Mouse (Mus musculus) macrophage (primary cell): Measurements from ENCODE around the gene 4930430F08Rik. TPM values are rescaled to one million over a fixed set of nuclear protein-coding genes. Genes with fewer than 3 reads are reported as not detected.
"Not testable (repeated sequence)": the region's sequence is repeated elsewhere in the genome, so short reads cannot be mapped to it uniquely, and the experiment has no call there.

Experiments used
- H3K27ac ChIP-seq: fragments of 350-480 bp; formaldehyde crosslinking; 2 replicates; pipeline ENCODE4 v1.9.0; 2021
- H3K36me3 ChIP-seq: fragments of 350-480 bp; formaldehyde crosslinking; 2 replicates; pipeline ENCODE4 v1.9.0; 2021; ENCODE audit errors: inconsistent target
- H3K4me3 ChIP-seq: fragments of 350-480 bp; formaldehyde crosslinking; 2 replicates; pipeline ENCODE4 v1.9.0; 2021; ENCODE audit errors: inconsistent target
- H3K79me2 ChIP-seq: fragments of 350-480 bp; formaldehyde crosslinking; 2 replicates; pipeline ENCODE4 v1.9.0; 2021; ENCODE audit errors: inconsistent target
- WGBS: methylation state at CpG from one replicate; pipeline ENCODE4 v1.1.7; 2026; ENCODE audit warnings: inconsistent platforms; ENCODE audit not compliant: missing documents; 5-methylcytosine and 5-hydroxymethylcytosine counted together
- polyA plus RNA-seq: library from polyadenylated mRNA; stranded (reverse); fragments of 250-400 nt; gene quantifications from 3 replicates; pipeline ENCODE4 v1.2.4, GENCODE M21; 2018; ENCODE audit warnings: inconsistent platforms

Gene 4930430F08Rik
- polyA plus RNA-seq, 1 experiment from 2014 or later = 5.8 TPM

GRCm38 (mm10) chr10:100571707-100572106, 18.5 kb downstream of the 4930430F08Rik start:
- Histone ChIP-seq H3K79me2 (no peaks in the 10 kb centered on the region), H3K27ac (no peak overlapping the region), H3K36me3 (peaks cover 5% of the 10 kb centered on the region), H3K4me3 (no peak overlapping the region)
- 76% methylated on average over 3 of the region's 3 CpGs for WGBS

GRCm38 (mm10) chr10:100564112-100564511, 26.1 kb downstream of the 4930430F08Rik start:
- Histone ChIP-seq H3K4me3 (no peak overlapping the region), H3K79me2 (no peaks in the 10 kb centered on the region), H3K36me3 (no peaks in the 10 kb centered on the region), H3K27ac (no peak overlapping the region)
- 85% methylated on average over 3 of the region's 3 CpGs for WGBS

- H3K36me3 ChIP-seq, H3K79me2 ChIP-seq, H3K4me3 ChIP-seq, H3K27ac ChIP-seq: not testable (repeated sequence)
- WGBS = 95% methylated on average over 3 of the region's 3 CpGs
Measured at GRCm38 (mm10) chr10:100560194-100560883, 29.9 kb downstream of the 4930430F08Rik start.

- 91% methylated on average over 3 of the region's 3 CpGs for WGBS
- no peaks in the 10 kb centered on the region for H3K79me2 ChIP-seq
- no peak overlapping the region for H3K4me3 ChIP-seq
- H3K27ac ChIP-seq = no peak overlapping the region
- H3K36me3 ChIP-seq = no peaks in the 10 kb centered on the region
Measured at GRCm38 (mm10) chr10:100556566-100557175, 33.6 kb downstream of the 4930430F08Rik start.

- no peak overlapping the region for H3K4me3 ChIP-seq
- WGBS = 96% methylated on average over 9 of the region's 9 CpGs
- no peak overlapping the region for H3K27ac ChIP-seq
- no peaks in the 10 kb centered on the region for H3K36me3 ChIP-seq
- H3K79me2 ChIP-seq = no peaks in the 10 kb centered on the region
Measured at GRCm38 (mm10) chr10:100524499-100525390, 65.5 kb downstream of the 4930430F08Rik start.

- Histone ChIP-seq H3K36me3 (no peaks in the 10 kb centered on the region), H3K4me3 (no peak overlapping the region), H3K79me2 (no peaks in the 10 kb centered on the region), H3K27ac (no peak overlapping the region)
- 97% methylated on average over 9 of the region's 9 CpGs for WGBS
Measured at GRCm38 (mm10) chr10:100522330-100522729, 67.9 kb downstream of the 4930430F08Rik start.

Other genes starting within 250 kb of the 4930430F08Rik start
- not detected in 3 replicates for gene Gm4302, start 249.6 kb downstream of the 4930430F08Rik start, polyA plus RNA-seq
- gene Gm4303, start 244.5 kb downstream of the 4930430F08Rik start, polyA plus RNA-seq = not detected in 3 replicates
- not detected in 3 replicates for gene Gm4305, start 239.3 kb downstream of the 4930430F08Rik start, polyA plus RNA-seq
- gene Gm4307, start 229.1 kb downstream of the 4930430F08Rik start, polyA plus RNA-seq = not detected in 3 replicates
- gene Gm4312, start 207.9 kb downstream of the 4930430F08Rik start, polyA plus RNA-seq = not detected in 3 replicates
- 7.3 to 10.6 TPM (median 9.0 TPM) in 3 replicates for gene Tmtc3, start 103.1 kb downstream of the 4930430F08Rik start, polyA plus RNA-seq
- gene Cep290, start 102.9 kb downstream of the 4930430F08Rik start, polyA plus RNA-seq = 2.9 to 5.7 TPM (median 5.4 TPM) in 3 replicates
- gene 1700017N19Rik, start 61 bp upstream of the 4930430F08Rik start, polyA plus RNA-seq = not detected in 3 replicates